Mouse (Mus musculus) embryo, embryonic 10 days (tissue): ENCODE measurements around the gene Hoxb4.
A peak's percentile ranks its signal among the peaks of the same experiment; 100 is the strongest.

Source experiments
- DNase-seq: peaks from one replicate; pipeline ENCODE4 v3.0.0-alpha.2; 2015; ENCODE audit warnings: low spot score

The Hoxb4 gene

GRCm38 (mm10) chr11:96298895-96299667 lies 19.0 kb upstream of the Hoxb4 start:
- DNase-seq, result peak; percentile 64

GRCm38 (mm10) chr11:96299781-96300180 lies 18.3 kb upstream of the Hoxb4 start:
- DNase-seq, result no peak

- peak; percentile 61 for DNase-seq
Measured at GRCm38 (mm10) chr11:96300354-96301063, 17.6 kb upstream of the Hoxb4 start.

- no peak for DNase-seq
Measured at GRCm38 (mm10) chr11:96301064-96301431, 17.0 kb upstream of the Hoxb4 start.

- peak; percentile 51 for DNase-seq
Measured at GRCm38 (mm10) chr11:96301837-96302236, 16.2 kb upstream of the Hoxb4 start.

- no peak for DNase-seq
Measured at GRCm38 (mm10) chr11:96302381-96303150, 15.5 kb upstream of the Hoxb4 start.

GRCm38 (mm10) chr11:96303151-96304099 lies 14.6 kb upstream of the Hoxb4 start, which contains the start of gene Hoxb5:
Gene Hoxb5, plus strand, starts transcription at chr11:96303336.
- peak; percentile 92 for DNase-seq

- peak; percentile 54 for DNase-seq
Measured at GRCm38 (mm10) chr11:96304381-96305195, 13.5 kb upstream of the Hoxb4 start.

- no peak for DNase-seq
Measured at GRCm38 (mm10) chr11:96305505-96306182, 12.4 kb upstream of the Hoxb4 start.

GRCm38 (mm10) chr11:96306183-96306907 lies 11.7 kb upstream of the Hoxb4 start:
- DNase-seq, result no peak

GRCm38 (mm10) chr11:96306908-96307269 lies 11.2 kb upstream of the Hoxb4 start:
- peak; percentile 84 for DNase-seq

- DNase-seq, result no peak
Measured at GRCm38 (mm10) chr11:96308763-96309162, 9.3 kb upstream of the Hoxb4 start.

GRCm38 (mm10) chr11:96309288-96309687 lies 8.8 kb upstream of the Hoxb4 start:
- DNase-seq, result peak; percentile 60

- peak; percentile 62 for DNase-seq
Measured at GRCm38 (mm10) chr11:96310183-96310938, 7.7 kb upstream of the Hoxb4 start.

- no peak for DNase-seq
Measured at GRCm38 (mm10) chr11:96311097-96311496, 7.0 kb upstream of the Hoxb4 start.

GRCm38 (mm10) chr11:96311520-96312417 lies 6.3 kb upstream of the Hoxb4 start:
- peak; percentile 90 for DNase-seq

- DNase-seq, result no peak
Measured at GRCm38 (mm10) chr11:96313134-96313533, 4.9 kb upstream of the Hoxb4 start.
